Mouse (Mus musculus): ENCODE measurements around the gene Fip1l1.

DNA sequence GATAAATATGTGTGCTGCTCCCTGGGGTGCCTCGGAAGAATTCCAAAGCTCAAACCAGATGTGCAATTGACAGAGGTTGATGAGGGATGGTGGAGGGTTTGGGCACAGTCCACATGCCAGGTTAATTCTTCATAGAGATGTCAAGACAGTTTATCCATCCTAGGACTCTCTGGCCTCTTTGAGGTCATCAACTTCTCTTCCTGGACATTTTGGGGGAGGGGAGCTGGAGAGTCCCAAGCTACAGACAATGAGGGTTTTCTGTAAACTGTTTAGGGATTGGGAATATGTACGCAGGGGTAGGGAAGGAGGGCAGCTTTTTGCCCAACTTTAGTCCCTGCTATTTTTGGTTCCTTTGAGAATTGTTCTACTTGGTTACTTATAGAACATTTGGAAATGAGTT is 107.0 kb downstream of the Fip1l1 start:
- TF ChIP-seq EP300 (IDR thresholded peaks at IDR 0.05; ENCODE audit: low read depth) (no peak), CTCF (IDR thresholded peaks at IDR 0.05; ENCODE audit: low read depth) (no peak)
